Mouse (Mus musculus) C2C12 (cell line): ENCODE data around the gene Cdc25a.

ENCODE experiments used
- CTCF ChIP-seq: IDR thresholded peaks from one replicate; pipeline ENCODE4 v1.5.1; 2011; ENCODE audit not compliant: control insufficient read depth, insufficient read depth, insufficient read length
- FOSL1 ChIP-seq: IDR thresholded peaks from one replicate; pipeline ENCODE4 v1.8.0; 2011; ENCODE audit warnings: mild to moderate bottlenecking, low read length; ENCODE audit not compliant: poor library complexity, insufficient read depth, severe bottlenecking
- MAX ChIP-seq: IDR thresholded peaks from one replicate; pipeline ENCODE4 v1.6.1; 2011; ENCODE audit warnings: mild to moderate bottlenecking, control low read depth
- MYOD1 ChIP-seq: IDR thresholded peaks from one replicate; pipeline ENCODE4 v1.6.1; 2011; ENCODE audit warnings: low read depth; ENCODE audit not compliant: control insufficient read depth, insufficient read length
- USF1 ChIP-seq: IDR thresholded peaks from one replicate; pipeline ENCODE4 v1.6.1; 2011; ENCODE audit warnings: low read depth, mild to moderate bottlenecking, control low read depth, moderate library complexity

GRCm38 (mm10) chr9:109862397-109863044 is 12.9 kb upstream of the Cdc25a start:
- peak; percentile 62 for TF ChIP-seq CTCF
- no peak for TF ChIP-seq USF1
- no peak for TF ChIP-seq MAX
- no peak for TF ChIP-seq FOSL1
- no peak for TF ChIP-seq MYOD1
